Mouse (Mus musculus): ENCODE results near the gene Defb30. TPM values are rescaled to one million over a fixed set of nuclear protein-coding genes. Genes with fewer than 3 reads are reported as not detected.

Defb30 gene
- not detected for polyA plus RNA-seq (2014; fragmentation: Illumina TruSeq; extraction: RNeasy Lipid Tissue Mini Kit (QIAGEN cat#74804); ENCODE audit: low read depth, low replicate concordance)

DNA sequence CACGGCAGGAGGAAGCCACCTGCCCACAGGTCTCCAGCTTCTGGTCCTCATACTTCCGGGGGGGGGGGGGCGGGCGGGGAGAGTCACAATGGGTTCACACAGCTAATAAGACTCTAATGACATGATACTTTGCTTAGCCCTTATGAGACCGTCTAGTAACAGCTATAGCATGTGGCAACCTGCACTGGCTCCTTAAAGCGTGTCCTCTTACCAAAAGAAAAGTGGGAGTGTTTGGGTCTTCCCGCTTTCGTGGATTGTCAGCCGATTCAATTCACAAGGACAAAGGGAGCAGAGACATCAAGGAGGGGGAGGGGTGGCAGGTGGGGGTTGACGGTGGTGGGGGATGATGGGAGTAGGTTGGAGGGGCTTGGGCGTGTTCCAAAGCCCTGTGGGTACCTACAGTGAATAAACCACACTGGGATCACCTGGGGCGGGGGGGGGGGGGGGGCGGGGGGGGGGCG lies at the start of gene Defb30:
TSS of gene Defb30 (minus strand) at position 51 of the 461 bp plus-strand sequence.

GRCm38 (mm10) chr14:63046691-63047090 lies 3.1 kb downstream of the Defb30 start, which contains the start of gene Defb42:
Defb42 (plus strand) TSS chr14:63046991.

DNA sequence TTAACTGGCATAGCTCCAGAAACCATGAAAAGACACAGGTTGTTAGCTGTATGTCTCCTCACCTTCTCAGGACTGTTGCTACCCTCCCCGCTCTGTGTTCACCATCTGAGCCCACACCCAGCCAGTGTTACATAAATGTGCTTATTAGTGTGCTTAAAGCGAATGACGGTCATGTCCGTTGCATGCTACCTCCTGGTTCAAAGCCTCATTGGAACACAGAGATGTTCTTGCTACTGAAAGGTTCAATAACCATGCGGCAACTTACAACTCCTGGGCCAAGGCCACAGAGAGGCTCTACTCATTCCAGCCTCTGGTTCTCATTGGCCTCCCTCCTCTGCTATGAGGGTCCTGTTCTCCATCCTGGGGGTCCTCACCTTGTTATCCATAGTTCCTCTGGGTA lies 38.3 kb downstream of the Defb30 start, which contains the start of gene Defb43:
TSS of gene Defb43 (plus strand) at position 301 of the 400 bp plus-strand sequence.

DNA sequence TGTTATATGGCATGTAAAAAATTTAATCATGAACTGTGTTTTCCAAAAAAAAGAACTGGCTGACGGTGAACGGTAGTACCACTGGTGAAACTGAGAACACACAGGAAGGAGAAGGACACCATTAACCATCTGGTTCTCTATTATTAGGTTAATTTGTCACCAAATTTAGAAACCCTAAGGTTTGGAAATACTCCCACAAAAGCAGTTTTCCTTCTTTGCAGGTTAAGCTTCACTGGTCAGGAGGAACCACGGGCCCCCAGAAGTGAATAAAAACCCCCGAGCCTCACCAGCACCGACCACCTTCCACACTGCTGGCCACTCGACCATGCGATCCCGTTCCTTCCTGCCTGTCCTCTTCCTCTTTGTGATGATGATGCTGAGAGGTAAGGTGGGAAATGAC lies 52.0 kb downstream of the Defb30 start, which contains the start of gene Defb47:
TSS of gene Defb47 (plus strand) at position 301 of the 400 bp plus-strand sequence.

GRCm38 (mm10) chr14:62984410-62984809 lies 65.3 kb downstream of the Defb30 start, which contains the start of gene Defb48:
Defb48 (minus strand) TSS chr14:62984510.

Other genes starting within 250 kb of the Defb30 start
- 11.7 TPM for gene Wdfy2, start 212.3 kb downstream of the Defb30 start, polyA plus RNA-seq (2014; fragmentation: Illumina TruSeq; extraction: RNeasy Lipid Tissue Mini Kit (QIAGEN cat#74804); ENCODE audit: low read depth, low replicate concordance)
- gene Defb48, start 65.5 kb downstream of the Defb30 start, polyA plus RNA-seq (2014; fragmentation: Illumina TruSeq; extraction: RNeasy Lipid Tissue Mini Kit (QIAGEN cat#74804); ENCODE audit: low read depth, low replicate concordance): not detected
- not detected for gene Defb47, start 51.9 kb downstream of the Defb30 start, polyA plus RNA-seq (2014; fragmentation: Illumina TruSeq; extraction: RNeasy Lipid Tissue Mini Kit (QIAGEN cat#74804); ENCODE audit: low read depth, low replicate concordance)
- gene Defb43, start 38.2 kb downstream of the Defb30 start, polyA plus RNA-seq (2014; fragmentation: Illumina TruSeq; extraction: RNeasy Lipid Tissue Mini Kit (QIAGEN cat#74804); ENCODE audit: low read depth, low replicate concordance): not detected
- not detected for gene Defb42, start 3.0 kb downstream of the Defb30 start, polyA plus RNA-seq (2014; fragmentation: Illumina TruSeq; extraction: RNeasy Lipid Tissue Mini Kit (QIAGEN cat#74804); ENCODE audit: low read depth, low replicate concordance)

Measured in sigmoid colon, adult 10 weeks (tissue).